Mouse (Mus musculus) gastrocnemius, postnatal 4 days (tissue): Measurements from ENCODE around the gene Uba2. TPM values are rescaled to one million over a fixed set of nuclear protein-coding genes. Genes with fewer than 3 reads are reported as not detected.

Source experiments
- DNase-seq, 2 experiments: peaks; one replicate each; pipeline ENCODE4 v3.0.0; 2021 to 2022; ENCODE audit warnings: low spot score in 2 of 2, mixed read lengths in 2 of 2
- total RNA-seq, 2 experiments: library from RNA; stranded (reverse); gene quantifications; 2 replicates each; pipeline ENCODE4 v1.2.3; 2021

Uba2 gene
- total RNA-seq, 2 experiments from 2014 or later: 66.8 to 78.1 TPM

DNA sequence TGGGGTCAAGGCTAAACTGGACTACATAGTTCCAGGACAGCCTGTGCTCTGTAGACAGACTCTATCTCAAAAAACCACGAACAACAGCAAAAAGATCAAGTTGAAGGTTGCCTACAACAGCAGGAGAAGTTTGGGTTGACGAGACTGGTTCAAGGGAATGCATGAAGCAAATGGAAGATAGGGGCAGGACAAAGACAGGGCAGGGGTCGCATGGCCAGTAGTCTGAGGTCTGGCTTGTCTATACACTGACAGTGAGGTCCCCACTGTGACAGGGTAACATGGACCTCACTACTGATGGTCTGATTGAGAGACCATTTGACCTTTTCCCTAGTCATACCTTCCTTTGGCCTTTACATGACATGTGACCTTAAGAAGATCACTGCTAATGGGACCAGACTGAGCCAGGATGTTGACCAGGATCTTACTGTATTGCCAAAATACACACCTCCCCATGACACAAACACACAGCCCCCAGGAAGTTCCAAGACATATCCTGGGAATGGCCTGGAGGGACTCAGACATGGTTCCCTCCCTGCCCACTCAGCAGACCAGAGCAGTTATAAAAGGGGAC, 74.4 kb downstream of the Uba2 start, which contains the start of gene Scgb1b30:
Gene Scgb1b30, plus strand, starts transcription at position 521 of the 571 bp plus-strand sequence.
- DNase-seq: no peak

Other genes with a start within 250 kb of the Uba2 start
- not detected for gene Scgb2b26, start 224.6 kb downstream of the Uba2 start, total RNA-seq
- not detected for gene Scgb2b27, start 155.7 kb downstream of the Uba2 start, total RNA-seq
- gene Scgb1b27, start 148.1 kb downstream of the Uba2 start, total RNA-seq: not detected
- not detected for gene Scgb1b30, start 74.2 kb downstream of the Uba2 start, total RNA-seq
- 10 to 100 TPM; 24.0 to 29.0 TPM for gene Wtip, start 36.3 kb downstream of the Uba2 start, total RNA-seq
- gene Pdcd2l, start 27.1 kb upstream of the Uba2 start, total RNA-seq: 10 to 100 TPM; 22.6 to 23.8 TPM
- 100 to 1,000 TPM; 799 to 899 TPM for gene Gpi1, start 60.7 kb upstream of the Uba2 start, total RNA-seq
- not detected for gene Gm6096, start 81.4 kb upstream of the Uba2 start, total RNA-seq
- gene 4931406P16Rik, start 144.0 kb upstream of the Uba2 start, total RNA-seq: 10 to 100 TPM; 67.0 to 74.9 TPM
- gene Lsm14a, start 223.7 kb upstream of the Uba2 start, total RNA-seq: 100 to 1,000 TPM in 1 of 2 experiments, 10 to 100 TPM in 1; 97.5 to 117 TPM